Comparison of ENCODE assay signal across 7 mouse cellular contexts in genomic region chr1:92831188-92832001, GRCm38 (mm10). TPM values are rescaled to one million over a fixed set of nuclear protein-coding genes. Genes with fewer than 3 reads are reported as not detected.
DNase-seq lines count a peak whose midpoint lies in the region; ATAC-seq and TF ChIP-seq lines count a peak whose summit lies in the region.

TSS of gene Gpc1 (plus strand) at chr1:92831645.

- no peak for TF ChIP-seq POLR2A in kidney, adult 2 months (IDR thresholded peaks at IDR 0.05; ENCODE audit: low read depth, low read length)

- no peaks in the 10 kb centered on the region for H3K9me3 ChIP-seq in embryonic facial prominence, embryonic 10.5 days
- H3K9me3 ChIP-seq in limb, embryonic 11.5 days (ENCODE audit: control insufficient read depth, low read length), result no peaks in the 10 kb centered on the region
- H3K9me3 ChIP-seq in midbrain, embryonic 14.5 days (ENCODE audit: control insufficient read depth, low read length), result no peaks in the 10 kb centered on the region

- peak within 1 kb of the TSS; percentile 63 for H3K4me2 ChIP-seq in limb, embryonic 11.5 days (ENCODE audit: low read depth, severe bottlenecking)
- peak within 1 kb of the TSS; percentile 80 for H3K4me2 ChIP-seq in midbrain, embryonic 14.5 days (ENCODE audit: low read length)

- H3K27me3 ChIP-seq in embryonic facial prominence, embryonic 10.5 days (replicated peaks; ENCODE audit: low read depth, poor library complexity, severe bottlenecking), result peaks cover 21% of the 10 kb centered on the region
- no peaks in the 10 kb centered on the region for H3K27me3 ChIP-seq in kidney, adult 2 months (replicated peaks; ENCODE audit: control insufficient read depth, insufficient read depth, low read length)
- H3K27me3 ChIP-seq in limb, embryonic 11.5 days (ENCODE audit: control insufficient read depth, insufficient read depth, low read length), result no peaks in the 10 kb centered on the region
- H3K27me3 ChIP-seq in midbrain, embryonic 14.5 days (ENCODE audit: control insufficient read depth, insufficient read depth, low read length), result 0 out of 2 replicates have a peak, but pooled peaks cover 4% of the 10 kb centered on the region

- H3K9ac ChIP-seq in limb, embryonic 11.5 days (ENCODE audit: low read length), result peak within 1 kb of the TSS; percentile 97
- peak within 1 kb of the TSS; percentile 95 for H3K9ac ChIP-seq in midbrain, embryonic 14.5 days (replicated peaks; ENCODE audit: low read length)

- peak; percentile 79 for ATAC-seq in limb, embryonic 11.5 days (ENCODE audit: insufficient number of reproducible peaks, low FRiP score, low TSS enrichment, low read depth)
- peak; percentile 84 for ATAC-seq in midbrain, embryonic 14.5 days (ENCODE audit: low FRiP score, low TSS enrichment)

- WGBS in embryonic facial prominence, embryonic 10.5 days, result under 1% methylated on average over 94 of the region's 99 CpGs
- WGBS in kidney, adult 2 months, result 1% methylated on average over 67 of the region's 99 CpGs
- WGBS in limb, embryonic 11.5 days, result 1% methylated on average over 55 of the region's 99 CpGs
- WGBS in midbrain, embryonic 14.5 days, result under 1% methylated on average over 61 of the region's 99 CpGs

- TF ChIP-seq CTCF in kidney, adult 2 months (conservative IDR thresholded peaks at IDR 0.05; ENCODE audit: insufficient read depth, insufficient read length, low read depth, low read length), result no peak

- H3K4me3 ChIP-seq in embryonic facial prominence, embryonic 10.5 days, result peak within 1 kb of the TSS; percentile 96
- peak within 1 kb of the TSS; percentile 69 for H3K4me3 ChIP-seq in kidney, adult 2 months (ENCODE audit: insufficient read depth, low read depth, low read length)
- peak within 1 kb of the TSS; percentile 93 for H3K4me3 ChIP-seq in limb, embryonic 11.5 days (ENCODE audit: low read depth, low read length)
- H3K4me3 ChIP-seq in midbrain, embryonic 14.5 days (replicated peaks; ENCODE audit: low read depth, low read length), result peak within 1 kb of the TSS; percentile 92

- H3K27ac ChIP-seq in embryonic facial prominence, embryonic 10.5 days (replicated peaks), result peak within 1 kb of the TSS; percentile 97
- H3K27ac ChIP-seq in kidney, adult 2 months (ENCODE audit: insufficient read depth, low read depth, low read length), result peak within 1 kb of the TSS; percentile 62; the same call in 1 of the 2 replicates
- peak within 1 kb of the TSS; percentile 93 for H3K27ac ChIP-seq in limb, embryonic 11.5 days (replicated peaks; ENCODE audit: low read depth, low read length)
- peak within 1 kb of the TSS; percentile 93 for H3K27ac ChIP-seq in midbrain, embryonic 14.5 days (replicated peaks; ENCODE audit: low read depth, low read length)

- peaks cover 66% of the 10 kb centered on the region for H3K4me1 ChIP-seq in embryonic facial prominence, embryonic 10.5 days
- H3K4me1 ChIP-seq in kidney, adult 2 months (ENCODE audit: control insufficient read depth, insufficient read depth, low read length), result no peaks in the 10 kb centered on the region
- peaks cover 22% of the 10 kb centered on the region for H3K4me1 ChIP-seq in limb, embryonic 11.5 days (ENCODE audit: control insufficient read depth, insufficient read depth, low read length)
- H3K4me1 ChIP-seq in midbrain, embryonic 14.5 days (ENCODE audit: control insufficient read depth, insufficient read depth, low read length), result peaks cover 28% of the 10 kb centered on the region

- peaks cover 28% of the 10 kb centered on the region for H3K36me3 ChIP-seq in embryonic facial prominence, embryonic 10.5 days (replicated peaks)
- no peaks in the 10 kb centered on the region for H3K36me3 ChIP-seq in kidney, adult 2 months (ENCODE audit: control insufficient read depth, insufficient read depth, low read length)
- no peaks in the 10 kb centered on the region for H3K36me3 ChIP-seq in limb, embryonic 11.5 days (ENCODE audit: control insufficient read depth, insufficient read depth, low read length)
- no peaks in the 10 kb centered on the region for H3K36me3 ChIP-seq in midbrain, embryonic 14.5 days (ENCODE audit: control insufficient read depth, insufficient read depth, low read length)

- DNase-seq in adrenal gland, postnatal 10 days, result peak; percentile 84
- DNase-seq in embryonic facial prominence, embryonic 10.5 days (ENCODE audit: low spot score), result peak; percentile 93
- DNase-seq in heart, adult 18-20 months, result peak; percentile 78 to 79
- peak; percentile 82 for DNase-seq in kidney, adult 2 months
- DNase-seq in limb, embryonic 11.5 days (ENCODE audit: low spot score), result peak; percentile 91
- peak; percentile 94 for DNase-seq in midbrain, embryonic 14.5 days
- peak; percentile 11 for DNase-seq in spleen, adult 12 weeks (ENCODE audit: low spot score)

RNA-seq across cellular contexts. Expression of gene Gpc1, which starts in this region (rescaled TPM):
- 10 to 100 TPM; 39.7 to 51.8 TPM for total RNA-seq in adrenal gland, postnatal 10 days (2021)
- 84.1 and 89.0 TPM in 2 replicates for polyA plus RNA-seq in embryonic facial prominence, embryonic 10.5 days (2016; fragmentation: Nextera tagmentation; extraction: Ambion mirVana)
- total RNA-seq in heart, adult 18-20 months (2021), result 100 to 1,000 TPM; 467 to 480 TPM
- 21.8 and 24.0 TPM in 2 replicates for polyA plus RNA-seq in kidney, adult 2 months (2012; rRNA removed)
- 51.7 and 56.6 TPM in 2 replicates for polyA plus RNA-seq in limb, embryonic 11.5 days (2014; fragmentation: Nextera tagmentation; extraction: Ambion mirVana)
- 64.8 and 65.7 TPM in 2 replicates for polyA plus RNA-seq in midbrain, embryonic 14.5 days (2014; fragmentation: Nextera tagmentation; extraction: Ambion mirVana)

Comparison
In these comparisons a context has a peak if more than half of its experiments do, and no peak if none do; other contexts are left out.
1. Peak in every context shown above with its lines: DNase-seq, ATAC-seq, H3K4me3 ChIP-seq and H3K27ac ChIP-seq.
2. RNA of gene Gpc1 (total RNA-seq): 467 to 480 TPM in heart, adult 18-20 months; 39.7 to 51.8 TPM in adrenal gland, postnatal 10 days; every median in the first group is over 4 times any median in the second.
3. DNase-seq: peak in every context shown above with its lines; median percentile 94 in midbrain, embryonic 14.5 days; 93 in embryonic facial prominence, embryonic 10.5 days; 91 in limb, embryonic 11.5 days; 84 in adrenal gland, postnatal 10 days; 82 in kidney, adult 2 months; 78 in heart, adult 18-20 months; 11 in spleen, adult 12 weeks.